Mouse (Mus musculus) liver, embryonic 13.5 days (tissue): ENCODE measurements around the gene Il15ra. TPM values are rescaled to one million over a fixed set of nuclear protein-coding genes. Genes with fewer than 3 reads are reported as not detected.
A peak's percentile ranks its signal among the peaks of the same experiment; 100 is the strongest.

Experiments
- ATAC-seq: fragments of 200-750 bp; cut with Nextera tagmentation; 2 replicates; pipeline ENCODE4 v1.8.0; 2017; ENCODE audit warnings: low read depth, mild to moderate bottlenecking, moderate number of reproducible peaks, moderate library complexity
- DNase-seq: peaks from one replicate; pipeline ENCODE4 v3.0.0; 2022
- H3K27ac ChIP-seq: fragments of 300-500 bp; sonication (generic); 2 replicates; pipeline ENCODE4 v1.5.1; 2015; ENCODE audit warnings: moderate library complexity, mild to moderate bottlenecking, inconsistent platforms
- H3K27me3 ChIP-seq: fragments of 300-500 bp; sonication (generic); 2 replicates; pipeline ENCODE4 v1.6.1; 2015; ENCODE audit warnings: mild to moderate bottlenecking, inconsistent platforms
- H3K36me3 ChIP-seq: fragments of 300-500 bp; sonication (generic); 2 replicates; pipeline ENCODE4 v1.6.1; 2015; ENCODE audit warnings: mild to moderate bottlenecking, inconsistent platforms
- H3K4me1 ChIP-seq: fragments of 300-500 bp; sonication (generic); replicated peaks from 2 replicates; pipeline ENCODE4 v1.6.1; 2015; ENCODE audit warnings: inconsistent platforms
- H3K4me2 ChIP-seq: fragments of 300-500 bp; sonication (generic); 2 replicates; pipeline ENCODE4 v1.6.1; 2015; ENCODE audit warnings: inconsistent platforms, mild to moderate bottlenecking, moderate library complexity
- H3K4me3 ChIP-seq: fragments of 300-500 bp; sonication (generic); replicated peaks from 2 replicates; pipeline ENCODE4 v1.5.1; 2015; ENCODE audit warnings: mild to moderate bottlenecking, inconsistent platforms
- H3K9ac ChIP-seq: fragments of 300-500 bp; sonication (generic); 2 replicates; pipeline ENCODE4 v1.6.1; 2015; ENCODE audit warnings: mild to moderate bottlenecking, inconsistent platforms
- H3K9me3 ChIP-seq: fragments of 300-500 bp; sonication (generic); replicated peaks from 2 replicates; pipeline ENCODE4 v1.6.1; 2016; ENCODE audit warnings: inconsistent platforms
- WGBS: fragments of 180-500 bp; shearing (Covaris S2); methylation state at CpG from one replicate; pipeline ENCODE4 v1.1.7; 2015; ENCODE audit not compliant: insufficient replicate concordance; 5-methylcytosine and 5-hydroxymethylcytosine counted together
- polyA plus RNA-seq: library from polyadenylated mRNA; unstranded; fragments of >200 nt; fragmentation: Nextera tagmentation; extraction: Ambion mirVana; gene quantifications from 2 replicates; pipeline ENCODE4 v1.2.1, GENCODE M21; 2015

The Il15ra gene
- polyA plus RNA-seq, 1 experiment from 2014 or later, result 2.8 TPM

DNA sequence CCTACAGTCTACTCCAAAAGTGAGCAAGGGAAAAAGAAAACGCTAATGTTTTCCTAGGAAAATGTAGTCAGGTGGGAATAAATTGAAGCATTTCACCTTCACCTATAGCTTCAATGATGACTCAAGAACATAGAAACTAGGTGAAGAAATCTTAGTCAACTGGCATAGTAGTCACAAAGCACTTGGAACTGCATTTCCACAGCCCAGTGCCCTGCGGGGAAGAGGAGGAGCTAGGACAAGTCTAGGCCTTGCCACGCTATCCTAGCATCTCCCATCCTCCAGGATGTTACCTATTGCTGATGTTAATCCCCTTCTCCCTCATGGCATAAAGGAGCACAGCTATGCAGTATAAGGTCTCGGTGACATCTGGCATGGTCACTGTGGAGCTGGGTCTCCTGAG, 57.5 kb downstream of the Il15ra start:
- no peaks in the 10 kb centered on the region for H3K9me3 ChIP-seq
- no peaks in the 10 kb centered on the region for H3K27me3 ChIP-seq
- H3K27ac ChIP-seq, result no peak overlapping the region
- no peaks in the 10 kb centered on the region for H3K4me1 ChIP-seq
- no peak for ATAC-seq
- H3K9ac ChIP-seq, result no peak overlapping the region
- WGBS, result 86% methylated on average over 4 of the region's 4 CpGs
- peaks cover 89% of the 10 kb centered on the region for H3K36me3 ChIP-seq
- no peak overlapping the region for H3K4me2 ChIP-seq
- H3K4me3 ChIP-seq, result no peak overlapping the region
- no peak for DNase-seq

DNA sequence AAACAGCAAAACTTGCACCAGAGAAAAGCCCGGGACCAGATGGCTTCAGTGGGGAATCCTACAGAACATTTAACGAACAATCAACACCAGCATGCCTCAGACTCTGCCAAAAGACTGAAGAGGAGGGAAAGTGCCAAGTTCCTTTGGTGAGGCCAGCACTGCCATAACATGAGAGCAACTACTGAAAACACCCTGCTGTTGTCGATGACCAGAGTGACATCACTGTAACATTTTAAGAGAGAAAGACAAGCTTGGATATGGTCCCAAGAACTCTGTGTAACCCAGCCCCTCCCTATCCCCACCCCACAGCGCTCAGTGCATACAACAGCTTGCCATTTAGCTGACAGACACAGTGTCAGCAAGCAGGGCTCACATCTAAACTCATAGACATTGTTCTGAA, 60.6 kb downstream of the Il15ra start:
- no peak for ATAC-seq
- H3K4me1 ChIP-seq, result no peaks in the 10 kb centered on the region
- peaks cover 67% of the 10 kb centered on the region for H3K36me3 ChIP-seq
- no peak for DNase-seq
- H3K9ac ChIP-seq, result no peak overlapping the region
- no peak overlapping the region for H3K27ac ChIP-seq
- 77% methylated on average over 4 of the region's 4 CpGs for WGBS
- H3K4me2 ChIP-seq, result no peak overlapping the region
- no peaks in the 10 kb centered on the region for H3K27me3 ChIP-seq
- H3K9me3 ChIP-seq, result no peaks in the 10 kb centered on the region
- H3K4me3 ChIP-seq, result no peak overlapping the region

- Histone ChIP-seq H3K36me3 (peaks cover 59% of the 10 kb centered on the region), H3K4me1 (no peaks in the 10 kb centered on the region), H3K9ac (no peak overlapping the region), H3K9me3 (no peaks in the 10 kb centered on the region), H3K4me2 (no peak overlapping the region), H3K4me3 (no peak overlapping the region), H3K27ac (no peak overlapping the region), H3K27me3 (no peaks in the 10 kb centered on the region)
- WGBS, result 70% methylated on average over 5 of the region's 5 CpGs
- ATAC-seq, result peak; percentile 18; the same call in 1 of the 2 replicates
- no peak for DNase-seq
Observed at GRCm38 (mm10) chr2:11766485-11767160, 61.5 kb downstream of the Il15ra start.

DNA sequence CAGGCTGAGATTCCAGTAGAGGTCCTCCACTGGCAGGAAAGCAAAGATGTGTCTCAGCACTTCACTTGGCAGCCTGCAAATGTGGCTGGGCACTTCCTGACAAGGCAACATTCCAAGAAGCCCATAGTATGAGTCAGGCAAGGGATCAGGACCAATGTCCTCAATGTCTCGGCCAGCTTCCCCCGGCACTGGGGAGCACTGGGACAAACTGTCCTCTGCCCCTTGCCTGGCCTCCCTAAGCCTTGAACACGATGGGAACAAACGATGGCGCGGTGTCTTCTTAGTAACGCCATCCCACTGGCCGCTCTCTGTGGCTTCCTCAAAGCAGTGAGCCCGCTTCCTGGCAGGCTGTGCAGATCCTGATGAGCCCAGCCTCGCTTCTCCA, 62.1 kb downstream of the Il15ra start:
- 67% methylated on average over 10 of the region's 10 CpGs for WGBS
- Histone ChIP-seq H3K36me3 (peaks cover 53% of the 10 kb centered on the region), H3K9ac (no peak overlapping the region), H3K27ac (no peak overlapping the region), H3K4me2 (no peak overlapping the region), H3K4me3 (no peak overlapping the region), H3K9me3 (no peaks in the 10 kb centered on the region), H3K4me1 (peaks cover under 1% of the 10 kb centered on the region; the same call in 1 of the 2 replicates), H3K27me3 (no peaks in the 10 kb centered on the region)
- ATAC-seq (no peak), DNase-seq (no peak)

DNA sequence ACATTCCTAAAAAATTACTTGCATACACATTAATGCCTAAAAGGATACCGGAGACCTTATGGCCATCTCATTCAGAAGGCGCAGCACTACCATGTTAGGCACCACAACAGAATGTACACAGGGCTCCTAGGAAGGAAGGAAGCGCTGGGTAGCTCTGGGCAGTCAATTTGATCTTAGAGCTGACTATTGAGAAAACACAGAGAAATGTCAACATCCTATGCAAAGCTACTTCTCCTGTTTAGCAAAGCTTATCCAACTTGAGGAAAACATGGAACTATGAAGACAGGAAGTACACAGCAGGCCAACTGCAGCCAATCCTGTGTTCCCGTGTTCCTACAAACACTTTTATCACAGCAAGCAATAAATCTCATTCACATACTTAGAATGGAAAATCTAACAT, 66.6 kb downstream of the Il15ra start:
- no peak overlapping the region for H3K4me3 ChIP-seq
- H3K36me3 ChIP-seq, result peaks cover 17% of the 10 kb centered on the region
- DNase-seq, result no peak
- H3K4me1 ChIP-seq, result peaks cover 11% of the 10 kb centered on the region
- H3K27me3 ChIP-seq, result no peaks in the 10 kb centered on the region
- no peak for ATAC-seq
- H3K27ac ChIP-seq, result no peak overlapping the region
- 81% methylated on average over 4 of the region's 4 CpGs for WGBS
- no peaks in the 10 kb centered on the region for H3K9me3 ChIP-seq
- H3K4me2 ChIP-seq, result no peak overlapping the region
- H3K9ac ChIP-seq, result no peak overlapping the region

DNA sequence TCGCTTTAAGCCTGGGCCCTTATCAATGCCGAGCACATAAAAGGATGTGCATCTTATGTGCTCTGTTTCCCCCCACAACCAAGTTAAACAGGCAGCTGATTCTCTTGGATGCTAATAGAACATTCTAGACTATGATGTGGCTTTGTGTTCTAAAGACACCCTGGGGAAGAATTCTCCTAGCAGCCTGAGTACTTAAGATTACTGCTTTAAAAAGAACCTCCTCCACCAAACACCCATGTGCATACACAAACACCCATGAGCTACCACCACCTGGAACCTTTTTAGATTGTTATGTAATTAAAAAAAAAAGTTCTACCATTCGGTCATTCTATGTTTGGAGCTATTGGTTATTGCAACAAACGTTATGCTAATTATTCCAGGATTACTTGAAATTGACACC, 67.3 kb downstream of the Il15ra start:
- Histone ChIP-seq H3K27ac (no peak overlapping the region), H3K4me1 (peaks cover 14% of the 10 kb centered on the region), H3K9ac (no peak overlapping the region), H3K9me3 (no peaks in the 10 kb centered on the region), H3K27me3 (no peaks in the 10 kb centered on the region), H3K36me3 (peaks cover 10% of the 10 kb centered on the region), H3K4me3 (no peak overlapping the region), H3K4me2 (no peak overlapping the region)
- WGBS, result 67% methylated on average over 4 of the region's 4 CpGs
- DNase-seq (no peak), ATAC-seq (no peak)

DNA sequence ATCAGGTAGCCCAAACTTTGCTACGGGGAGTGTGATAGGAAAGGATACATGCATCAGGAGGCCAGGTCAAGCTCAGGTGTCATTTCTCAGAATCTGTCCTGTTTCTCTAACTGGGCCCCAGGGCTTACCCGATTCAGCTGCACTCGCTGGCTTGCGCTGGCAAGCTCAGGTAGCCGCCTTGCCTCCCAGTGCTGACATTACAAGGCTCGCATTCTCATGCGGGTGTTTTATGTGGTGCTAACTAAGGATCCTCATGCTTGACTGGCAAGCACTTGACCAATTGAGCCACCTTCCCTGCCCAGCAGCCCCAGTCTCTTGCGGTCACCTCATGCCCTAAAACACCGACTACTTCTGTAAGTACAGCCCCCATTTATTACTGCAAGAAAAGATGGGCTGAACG, 69.3 kb downstream of the Il15ra start:
- 86% methylated on average over 10 of the region's 10 CpGs for WGBS
- H3K4me1 ChIP-seq, result peaks cover 20% of the 10 kb centered on the region
- no peaks in the 10 kb centered on the region for H3K27me3 ChIP-seq
- no peak overlapping the region for H3K4me2 ChIP-seq
- H3K4me3 ChIP-seq, result no peak overlapping the region
- H3K36me3 ChIP-seq, result peaks cover 3% of the 10 kb centered on the region; the same call in 1 of the 2 replicates
- no peak overlapping the region for H3K27ac ChIP-seq
- H3K9me3 ChIP-seq, result no peaks in the 10 kb centered on the region
- DNase-seq (no peak), ATAC-seq (no peak)
- H3K9ac ChIP-seq, result no peak overlapping the region

GRCm38 (mm10) chr2:11775121-11775520, 70.0 kb downstream of the Il15ra start:
- Histone ChIP-seq H3K4me1 (peaks cover 27% of the 10 kb centered on the region), H3K9ac (no peak overlapping the region), H3K9me3 (no peaks in the 10 kb centered on the region), H3K36me3 (peaks cover 5% of the 10 kb centered on the region; the same call in 1 of the 2 replicates), H3K27me3 (no peaks in the 10 kb centered on the region), H3K4me2 (no peak overlapping the region), H3K4me3 (no peak overlapping the region), H3K27ac (no peak overlapping the region)
- no peak for ATAC-seq
- DNase-seq, result no peak
- 87% methylated on average over 5 of the region's 5 CpGs for WGBS

DNA sequence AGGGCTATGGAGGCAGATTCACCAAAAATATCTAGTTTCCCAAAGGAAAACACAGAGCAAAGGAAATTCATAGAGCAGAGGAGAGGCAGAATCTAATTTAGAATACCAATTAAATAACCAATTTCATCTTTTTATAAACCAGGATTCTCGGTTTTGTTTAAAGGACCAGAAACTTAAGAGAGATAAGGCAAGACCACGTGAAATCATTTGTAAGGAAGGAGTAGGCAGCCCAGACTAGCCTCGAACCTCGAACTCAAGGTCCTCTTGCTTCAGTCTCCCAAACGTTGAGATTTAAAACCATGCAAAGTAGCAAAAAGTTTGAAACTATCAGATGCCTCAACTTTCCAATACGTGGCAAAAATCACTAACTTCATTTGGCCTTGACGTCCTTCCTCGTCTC, 71.3 kb downstream of the Il15ra start:
- WGBS, result 21% methylated on average over 8 of the region's 8 CpGs
- DNase-seq (no peak), ATAC-seq (no peak)
- Histone ChIP-seq H3K27me3 (no peaks in the 10 kb centered on the region), H3K9me3 (no peaks in the 10 kb centered on the region), H3K4me1 (peaks cover 30% of the 10 kb centered on the region), H3K4me3 (peak overlapping the region; percentile 92), H3K4me2 (peak overlapping the region; percentile 93), H3K27ac (no peak overlapping the region), H3K9ac (peak overlapping the region; percentile 88), H3K36me3 (peaks cover 12% of the 10 kb centered on the region)

DNA sequence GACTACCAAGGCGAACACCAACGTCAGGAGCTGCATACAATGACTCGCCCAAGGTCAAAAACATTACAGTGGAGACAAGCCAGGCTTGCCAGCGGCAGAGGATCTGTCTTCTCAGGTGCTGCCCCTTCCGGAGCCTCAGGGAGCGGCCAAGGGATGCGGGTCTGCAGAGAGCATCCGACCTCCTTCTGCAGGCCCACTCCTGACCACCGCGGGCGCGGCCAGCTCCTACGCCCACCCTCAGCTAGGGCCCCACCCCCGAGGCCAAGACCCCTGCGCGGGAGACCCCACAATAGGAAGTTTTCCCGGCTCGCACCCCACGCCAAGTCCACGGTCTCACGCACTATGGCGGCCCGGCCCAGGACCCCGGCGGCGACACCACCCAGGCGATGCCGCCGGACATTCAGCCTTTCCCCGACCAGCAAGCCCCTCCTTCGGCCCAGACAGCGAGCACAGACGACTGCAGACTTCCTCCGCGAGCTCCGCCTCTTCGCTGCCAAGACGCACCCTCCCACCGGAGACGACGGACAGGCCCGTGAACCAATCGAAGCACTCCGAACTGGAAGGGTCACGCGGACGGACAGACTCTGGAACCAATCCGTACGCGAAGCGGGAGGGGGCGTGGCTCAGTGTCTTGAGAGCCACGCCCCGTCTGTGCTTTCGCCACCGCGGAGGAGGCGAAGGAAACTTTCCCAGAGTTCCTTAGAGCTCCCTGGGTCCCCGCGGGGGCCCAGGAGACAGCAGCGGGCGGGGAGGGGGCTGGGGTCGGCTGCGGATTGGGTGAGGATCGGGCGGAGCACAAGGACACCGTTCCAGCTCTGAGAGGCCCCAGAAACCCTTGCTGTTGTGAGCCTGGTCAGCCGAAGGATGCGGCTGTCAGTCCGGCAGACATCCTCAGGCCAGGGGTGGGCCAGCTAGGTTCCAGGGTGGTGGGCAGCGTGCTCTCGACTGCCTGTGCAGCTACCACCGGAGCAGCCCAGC, 72.3 kb downstream of the Il15ra start, which contains the start of the genes Fbh1 and Ankrd16:
Gene Fbh1, minus strand, starts transcription at position 492 of the 978 bp plus-strand sequence.
Gene Ankrd16, plus strand, starts transcription at position 786 of the 978 bp plus-strand sequence.
- peak within 1 kb of the TSS; percentile 88 for H3K9ac ChIP-seq
- H3K36me3 ChIP-seq, result peaks cover 21% of the 10 kb centered on the region
- peak; percentile 93 for ATAC-seq
- H3K27ac ChIP-seq, result peak within 1 kb of the TSS; percentile 94
- peak within 1 kb of the TSS; percentile 100 for H3K4me2 ChIP-seq
- H3K4me3 ChIP-seq, result peak within 1 kb of the TSS; percentile 92
- DNase-seq, result peak; percentile 100
- under 1% methylated on average over 73 of the region's 73 CpGs for WGBS
- no peaks in the 10 kb centered on the region for H3K9me3 ChIP-seq
- H3K4me1 ChIP-seq, result peaks cover 28% of the 10 kb centered on the region
- H3K27me3 ChIP-seq, result no peaks in the 10 kb centered on the region

GRCm38 (mm10) chr2:11778087-11778823, 73.2 kb downstream of the Il15ra start:
- DNase-seq (peak; percentile 82), ATAC-seq (peak; percentile 83)
- Histone ChIP-seq H3K36me3 (peaks cover 29% of the 10 kb centered on the region), H3K27me3 (no peaks in the 10 kb centered on the region), H3K27ac (peak overlapping the region; percentile 94), H3K4me2 (peak overlapping the region; percentile 100), H3K4me3 (peak overlapping the region; percentile 92), H3K9ac (peak overlapping the region; percentile 86), H3K4me1 (peaks cover 27% of the 10 kb centered on the region), H3K9me3 (no peaks in the 10 kb centered on the region)
- under 1% methylated on average over 43 of the region's 43 CpGs for WGBS
